In the genomic region with DNA sequence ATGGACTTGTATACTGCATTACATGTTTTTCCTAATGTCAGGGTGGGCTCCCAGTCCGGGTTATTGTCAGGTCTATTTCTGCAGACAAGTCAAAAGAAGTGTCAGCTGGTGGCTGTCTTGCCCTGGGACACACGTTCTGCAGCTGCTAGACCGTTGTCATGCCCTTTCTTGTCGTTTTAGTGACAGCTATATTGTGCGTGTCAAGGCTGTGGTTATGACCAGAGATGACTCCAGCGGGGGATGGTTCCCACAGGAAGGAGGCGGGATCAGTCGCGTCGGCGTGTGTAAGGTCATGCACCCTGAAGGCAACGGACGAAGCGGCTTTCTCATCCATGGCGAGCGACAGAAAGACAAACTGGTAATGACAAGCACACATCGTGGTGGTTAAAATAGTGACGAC, we compare ENCODE assay signal across 11 mouse cellular contexts.
DNase-seq lines count a peak whose midpoint lies in the region; ATAC-seq lines count a peak whose summit lies in the region.
"Had no signal": no experiment of that assay in that cellular context is flagged by ENCODE, and none has a peak within 500 bp of the region (broad histone marks: within the 10 kb centered on the region; RNA-seq: fewer than 3 reads in every experiment).

No protein-coding gene starts in this region.

- DNase-seq in heart, postnatal 4 days, result peak; percentile 15
- DNase-seq in neural tube, embryonic 11.5 days (ENCODE audit: low spot score), result no peak
- DNase-seq in neural tube, embryonic 10.5 days (ENCODE audit: extremely low spot score, low spot score), result no peak
- DNase-seq in MN1 (ENCODE audit: low spot score), result no peak
- DNase-seq in c-Kit-positive CD71-positive TER-119-positive erythroid progenitor cells, embryonic 14.5 days (ENCODE audit: low spot score), result no peak
- DNase-seq: cerebellum, postnatal 10 days had no signal

- H3K9me3 ChIP-seq in heart, embryonic 12.5 days (replicated peaks), result no peaks in the 10 kb centered on the region
- H3K9me3 ChIP-seq in neural tube, embryonic 11.5 days (ENCODE audit: control insufficient read depth, low read length), result no peaks in the 10 kb centered on the region
- H3K9me3 ChIP-seq in megakaryocyte, embryonic 14.5 days, result no peaks in the 10 kb centered on the region
- H3K9me3 ChIP-seq: neural tube, embryonic 15.5 days had no signal

- H3K9ac ChIP-seq in heart, embryonic 12.5 days, result no peak overlapping the region
- H3K9ac ChIP-seq in neural tube, embryonic 11.5 days (ENCODE audit: low read length), result no peak overlapping the region
- H3K9ac ChIP-seq: neural tube, embryonic 15.5 days had no signal

- H3K36me3 ChIP-seq in heart, embryonic 12.5 days, result no peaks in the 10 kb centered on the region
- H3K36me3 ChIP-seq in neural tube, embryonic 11.5 days (ENCODE audit: control insufficient read depth, insufficient read depth, low read length), result no peaks in the 10 kb centered on the region; the same call in 1 of the 2 replicates
- H3K36me3 ChIP-seq in megakaryocyte, embryonic 14.5 days (replicated peaks; ENCODE audit: low read length), result peaks cover 73% of the 10 kb centered on the region

- no peak overlapping the region for H3K27ac ChIP-seq in heart, embryonic 12.5 days (ENCODE audit: poor library complexity, severe bottlenecking)
- H3K27ac ChIP-seq in neural tube, embryonic 11.5 days (ENCODE audit: low read depth, low read length), result no peak overlapping the region
- H3K27ac ChIP-seq: neural tube, embryonic 15.5 days had no signal

- 68% methylated on average over 18 of the region's 18 CpGs for WGBS in heart, embryonic 12.5 days
- 70% methylated on average over 18 of the region's 18 CpGs for WGBS in neural tube, embryonic 11.5 days

- no peaks in the 10 kb centered on the region for H3K27me3 ChIP-seq in heart, embryonic 12.5 days (replicated peaks)
- H3K27me3 ChIP-seq in neural tube, embryonic 11.5 days (ENCODE audit: control insufficient read depth, insufficient read depth, low read length), result no peaks in the 10 kb centered on the region
- H3K27me3 ChIP-seq in megakaryocyte, embryonic 14.5 days (replicated peaks), result no peaks in the 10 kb centered on the region
- H3K27me3 ChIP-seq: neural tube, embryonic 15.5 days had no signal

- H3K4me2 ChIP-seq in heart, embryonic 12.5 days, result no peak overlapping the region
- no peak overlapping the region for H3K4me2 ChIP-seq in neural tube, embryonic 11.5 days (ENCODE audit: low read depth)
- H3K4me2 ChIP-seq: neural tube, embryonic 15.5 days had no signal

- no peak overlapping the region for H3K4me3 ChIP-seq in heart, embryonic 12.5 days
- H3K4me3 ChIP-seq in neural tube, embryonic 11.5 days (ENCODE audit: low read depth, low read length), result no peak overlapping the region
- H3K4me3 ChIP-seq in megakaryocyte, embryonic 14.5 days (replicated peaks), result peak overlapping the region; percentile 89
- H3K4me3 ChIP-seq: erythroblast, embryonic 14.5 days; neural tube, embryonic 15.5 days had no signal

- ATAC-seq in heart, embryonic 12.5 days (ENCODE audit: insufficient number of reproducible peaks, low FRiP score), result no peak
- ATAC-seq in neural tube, embryonic 11.5 days (ENCODE audit: insufficient read depth, low FRiP score, low TSS enrichment), result 0 out of 2 replicates have a peak, but pooled peaks have one; percentile 31
- ATAC-seq in granulocyte monocyte progenitor cell, adult 5-6 weeks (replicated peaks; ENCODE audit: poor library complexity, severe bottlenecking), result peak; percentile 76

- H3K4me1 ChIP-seq in heart, embryonic 12.5 days (replicated peaks), result peaks cover 17% of the 10 kb centered on the region
- H3K4me1 ChIP-seq in neural tube, embryonic 11.5 days (ENCODE audit: control insufficient read depth, insufficient read depth, low read length), result no peaks in the 10 kb centered on the region
- peaks cover 90% of the 10 kb centered on the region for H3K4me1 ChIP-seq in megakaryocyte, embryonic 14.5 days
